Mouse (Mus musculus) MEL (cell line): Measurements from ENCODE around the gene Tjp1. TPM values are rescaled to one million over a fixed set of nuclear protein-coding genes. Genes with fewer than 3 reads are reported as not detected.

Experiments
- DNase-seq: peaks from one replicate; pipeline ENCODE4 v3.0.0; 2011; ENCODE audit warnings: low read depth, low spot score
- H3K27ac ChIP-seq: 2 replicates; pipeline ENCODE4 v1.5.1; 2012; ENCODE audit warnings: low read depth, mild to moderate bottlenecking, control low read depth, low read length, moderate library complexity; ENCODE audit not compliant: control insufficient read depth
- H3K27me3 ChIP-seq, 2 experiments: fragments of 150-350 bp in 1 of 2; sonication (generic) in 1 of 2; 2 replicates each; pipeline ENCODE4 v1.6.1; 2012; ENCODE audit warnings: low read length in 2 of 2, mild to moderate bottlenecking in 2 of 2, improper control_type of control experiment in 1 of 2, moderate library complexity in 1 of 2; ENCODE audit not compliant: insufficient read depth in 2 of 2, control insufficient read depth in 1 of 2
- H3K36me3 ChIP-seq, 2 experiments: 2 replicates each; pipeline ENCODE4 v1.6.1; 2012 to 2014; ENCODE audit warnings: low read length in 2 of 2, improper control_type of control experiment in 1 of 2, inconsistent platforms in 1 of 2, mild to moderate bottlenecking in 1 of 2; ENCODE audit not compliant: insufficient read depth in 2 of 2, control insufficient read depth in 1 of 2
- H3K4me1 ChIP-seq, 2 experiments: fragments of 150-350 bp in 1 of 2; sonication (generic) in 1 of 2; 2 replicates each; pipeline ENCODE4 v1.6.1; 2012; ENCODE audit warnings: low read length in 2 of 2, improper control_type of control experiment in 1 of 2, mild to moderate bottlenecking in 1 of 2; ENCODE audit not compliant: insufficient read depth in 2 of 2, control insufficient read depth in 1 of 2
- H3K4me3 ChIP-seq, 2 experiments: fragments of 150-350 bp in 1 of 2; sonication (generic) in 1 of 2; 2 replicates each; pipeline ENCODE4 v1.5.1; 2012; ENCODE audit warnings: low read depth in 2 of 2, low read length in 2 of 2, mild to moderate bottlenecking in 2 of 2, moderate library complexity in 2 of 2, control low read depth in 1 of 2, improper control_type of control experiment in 1 of 2; ENCODE audit not compliant: control insufficient read depth in 1 of 2, insufficient read depth in 1 of 2
- H3K79me2 ChIP-seq: 2 replicates; pipeline ENCODE4 v1.6.1; 2012; ENCODE audit warnings: mild to moderate bottlenecking, low read length, moderate library complexity; ENCODE audit not compliant: control insufficient read depth, poor library complexity, insufficient read depth
- H3K9ac ChIP-seq: 2 replicates; pipeline ENCODE4 v1.6.1; 2012; ENCODE audit warnings: low read depth, mild to moderate bottlenecking, control low read depth, low read length, moderate library complexity; ENCODE audit not compliant: control insufficient read depth, poor library complexity, severe bottlenecking
- H3K9me3 ChIP-seq: fragments of 150-350 bp; sonication (generic); replicated peaks from 2 replicates; pipeline ENCODE4 v1.6.1; 2012; ENCODE audit warnings: mild to moderate bottlenecking, low read length, improper control_type of control experiment, moderate library complexity; ENCODE audit not compliant: insufficient read depth
- CTCF ChIP-seq, 3 experiments: IDR thresholded peaks in 2 of 3; conservative IDR thresholded peaks in 1 of 3; 2 replicates each; pipeline ENCODE4 v1.5.1; 2011 to 2012; ENCODE audit warnings: low read length in 3 of 3, low read depth in 2 of 3, mild to moderate bottlenecking in 2 of 3, improper control_type of control experiment in 1 of 3, inconsistent platforms in 1 of 3, mixed read lengths in 1 of 3, moderate library complexity in 1 of 3; ENCODE audit not compliant: control insufficient read depth in 1 of 3, insufficient read depth in 1 of 3, poor library complexity in 1 of 3, severe bottlenecking in 1 of 3
- ELF1 ChIP-seq: IDR thresholded peaks from 2 replicates; pipeline ENCODE4 v1.6.1; 2014; ENCODE audit warnings: low read depth, mild to moderate bottlenecking, inconsistent platforms, low read length, improper control_type of control experiment, moderate library complexity
- EP300 ChIP-seq, 2 experiments: IDR thresholded peaks; 2 replicates each; pipeline ENCODE4 v1.6.1; 2011; ENCODE audit warnings: improper control_type of control experiment in 2 of 2, low read length in 2 of 2, low read depth in 1 of 2, mild to moderate bottlenecking in 1 of 2
- ETS1 ChIP-seq: IDR thresholded peaks from 2 replicates; pipeline ENCODE4 v1.6.1; 2012; ENCODE audit warnings: low read depth, mild to moderate bottlenecking, inconsistent platforms, low read length, improper control_type of control experiment, moderate library complexity
- GABPA ChIP-seq: IDR thresholded peaks from 2 replicates; pipeline ENCODE4 v1.6.1; 2012; ENCODE audit warnings: low read depth, mild to moderate bottlenecking, inconsistent platforms, low read length, improper control_type of control experiment, moderate library complexity
- GATA1 ChIP-seq: IDR thresholded peaks from 2 replicates; pipeline ENCODE4 v1.6.1; 2011; ENCODE audit warnings: low read depth, low read length, improper control_type of control experiment
- MAFK ChIP-seq: IDR thresholded peaks from 2 replicates; pipeline ENCODE4 v1.6.1; 2011; ENCODE audit warnings: low read depth, mild to moderate bottlenecking, low read length, improper control_type of control experiment, borderline replicate concordance
- MAX ChIP-seq: IDR thresholded peaks from 2 replicates; pipeline ENCODE4 v1.6.1; 2011; ENCODE audit warnings: low read length, improper control_type of control experiment
- RCOR1 ChIP-seq: IDR thresholded peaks from 2 replicates; pipeline ENCODE4 v1.6.1; 2012; ENCODE audit warnings: low read depth, mild to moderate bottlenecking, inconsistent platforms, low read length, improper control_type of control experiment
- TAL1 ChIP-seq: IDR thresholded peaks from 2 replicates; pipeline ENCODE4 v1.6.1; 2012; ENCODE audit warnings: mild to moderate bottlenecking, inconsistent platforms, low read length, moderate library complexity, mixed read lengths
- TCF12 ChIP-seq: IDR thresholded peaks from 2 replicates; pipeline ENCODE4 v1.6.1; 2014; ENCODE audit warnings: low read depth, mild to moderate bottlenecking, inconsistent platforms, low read length, improper control_type of control experiment, moderate library complexity
- ZKSCAN1 ChIP-seq: IDR thresholded peaks from 2 replicates; pipeline ENCODE4 v1.6.1; 2012; ENCODE audit warnings: low read depth, mild to moderate bottlenecking, inconsistent platforms, low read length, improper control_type of control experiment, moderate library complexity
- ZMIZ1 ChIP-seq: IDR thresholded peaks from 2 replicates; pipeline ENCODE4 v1.6.1; 2012; ENCODE audit warnings: low read depth, mild to moderate bottlenecking, inconsistent platforms, low read length, improper control_type of control experiment, moderate library complexity
- polyA plus RNA-seq, 2 experiments: library from polyadenylated mRNA; stranded (reverse) in 1 of 2; unstranded in 1 of 2; fragments of >175 nt in 1 of 2; fragments of >200 nt in 1 of 2; gene quantifications; 2 replicates each; pipeline versions ENCODE4 v1.2.1 to v1.2.4; 2012; ENCODE audit warnings: low replicate concordance in 2 of 2, low read depth in 1 of 2; ENCODE audit not compliant: insufficient read length in 2 of 2, insufficient read depth in 1 of 2, missing spikeins in 1 of 2
- total RNA-seq: library from RNA; depleted of rRNA; stranded (reverse); fragments of 300-350 nt; gene quantifications from 2 replicates; pipeline ENCODE4 v1.2.3, GENCODE M21; 2012

Tjp1 gene
- total and polyA plus RNA-seq, 3 experiments: 0.01 TPM; not detected in 2

DNA sequence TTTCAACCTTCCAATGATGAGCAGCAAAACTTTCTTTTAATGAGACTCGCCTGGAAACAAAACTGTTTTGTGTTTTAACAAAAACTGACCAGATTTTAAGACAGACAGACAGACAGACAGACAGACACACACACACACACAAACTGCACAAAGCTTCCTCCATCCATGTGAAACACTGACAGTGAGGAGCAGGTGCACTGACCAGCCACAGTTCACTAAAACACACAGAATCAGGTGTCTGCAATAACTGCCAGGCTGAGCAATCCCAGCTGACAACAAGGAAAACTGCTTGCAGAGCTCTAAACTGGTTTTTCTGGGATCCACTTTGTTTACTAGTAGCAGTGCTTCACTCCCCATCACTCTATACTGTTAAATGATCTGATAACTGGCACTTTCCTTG is 171.4 kb downstream of the Tjp1 start:
- no peak for DNase-seq
- TF ChIP-seq TAL1 (no peak), MAX (no peak), TCF12 (no peak), ELF1 (no peak), ZKSCAN1 (no peak), CTCF (IDR thresholded peaks at IDR 0.05 in 2 of 3, conservative IDR thresholded peaks at IDR 0.05 in 1 of 3; ENCODE audit: control insufficient read depth in 1 of 3, insufficient read depth in 1 of 3, low read depth in 2 of 3, low read length in 3 of 3, poor library complexity in 1 of 3, severe bottlenecking in 1 of 3) (no peak), ETS1 (no peak), MAFK (no peak)
- TF ChIP-seq, all 39 proteins: peak for 0
- H3K27ac ChIP-seq: no peak overlapping the region
- peaks cover 0 to 2% of the 10 kb centered on the region in 2 experiments; a peak in 1 of 4 replicates for H3K4me1 ChIP-seq
- H3K9ac ChIP-seq: no peak overlapping the region
- no peak overlapping the region for H3K4me3 ChIP-seq
- H3K27me3 ChIP-seq: no peaks in the 10 kb centered on the region
- no peaks in the 10 kb centered on the region for H3K79me2 ChIP-seq
- peaks cover 0 to 9% of the 10 kb centered on the region in 2 experiments; a peak in 2 of 4 replicates for H3K36me3 ChIP-seq
- no peaks in the 10 kb centered on the region for H3K9me3 ChIP-seq

DNA sequence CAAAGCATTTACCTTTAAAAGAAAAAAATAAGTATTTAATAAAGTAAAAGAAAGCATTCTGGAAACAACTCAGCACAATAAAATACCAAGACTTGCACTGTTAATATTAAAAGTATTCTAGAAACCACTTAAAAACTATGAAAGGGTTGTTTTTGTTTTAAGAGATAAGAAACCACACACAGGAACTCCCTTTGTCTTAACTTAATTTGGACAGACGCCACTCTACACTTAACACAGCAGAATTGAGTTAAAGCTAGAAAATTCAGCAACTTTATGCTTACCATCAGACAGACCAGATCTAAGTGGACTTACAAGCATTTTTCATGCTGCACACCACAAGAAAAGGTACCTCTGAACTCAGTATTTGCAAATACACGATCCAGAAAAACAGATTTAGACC is 172.7 kb downstream of the Tjp1 start:
- no peak overlapping the region for H3K27ac ChIP-seq
- peaks cover 0 to 2% of the 10 kb centered on the region in 2 experiments; a peak in 1 of 4 replicates for H3K4me1 ChIP-seq
- no peaks in the 10 kb centered on the region for H3K79me2 ChIP-seq
- peaks cover 0 to 9% of the 10 kb centered on the region in 2 experiments; a peak in 2 of 4 replicates for H3K36me3 ChIP-seq
- H3K9me3 ChIP-seq: no peaks in the 10 kb centered on the region
- TF ChIP-seq TCF12 (0 out of 2 replicates have a peak, but pooled peaks have one; percentile 25), GATA1 (peak; percentile 67; the same call in 1 of the 2 replicates), EP300 (IDR thresholded peaks at IDR 0.05; ENCODE audit: low read depth in 1 of 2, low read length in 2 of 2) (peak; percentile 58 to 65), ETS1 (peak; percentile 34; the same call in 1 of the 2 replicates), RCOR1 (peak; percentile 49; the same call in 1 of the 2 replicates), GABPA (no peak), ZMIZ1 (no peak)
- no peak overlapping the region for H3K9ac ChIP-seq
- peak; percentile 70 for DNase-seq
- 0 out of 4 replicates have a peak overlapping the region, but pooled peaks of 1 of the 2 experiments have one; percentile 23 for H3K4me3 ChIP-seq
- H3K27me3 ChIP-seq: no peaks in the 10 kb centered on the region
